Mouse (Mus musculus): ENCODE measurements around the gene Gm17657. TPM values are rescaled to one million over a fixed set of nuclear protein-coding genes. Genes with fewer than 3 reads are reported as not detected.

Gm17657 gene
- total RNA-seq, 2 experiments from 2014 or later: not detected

DNA sequence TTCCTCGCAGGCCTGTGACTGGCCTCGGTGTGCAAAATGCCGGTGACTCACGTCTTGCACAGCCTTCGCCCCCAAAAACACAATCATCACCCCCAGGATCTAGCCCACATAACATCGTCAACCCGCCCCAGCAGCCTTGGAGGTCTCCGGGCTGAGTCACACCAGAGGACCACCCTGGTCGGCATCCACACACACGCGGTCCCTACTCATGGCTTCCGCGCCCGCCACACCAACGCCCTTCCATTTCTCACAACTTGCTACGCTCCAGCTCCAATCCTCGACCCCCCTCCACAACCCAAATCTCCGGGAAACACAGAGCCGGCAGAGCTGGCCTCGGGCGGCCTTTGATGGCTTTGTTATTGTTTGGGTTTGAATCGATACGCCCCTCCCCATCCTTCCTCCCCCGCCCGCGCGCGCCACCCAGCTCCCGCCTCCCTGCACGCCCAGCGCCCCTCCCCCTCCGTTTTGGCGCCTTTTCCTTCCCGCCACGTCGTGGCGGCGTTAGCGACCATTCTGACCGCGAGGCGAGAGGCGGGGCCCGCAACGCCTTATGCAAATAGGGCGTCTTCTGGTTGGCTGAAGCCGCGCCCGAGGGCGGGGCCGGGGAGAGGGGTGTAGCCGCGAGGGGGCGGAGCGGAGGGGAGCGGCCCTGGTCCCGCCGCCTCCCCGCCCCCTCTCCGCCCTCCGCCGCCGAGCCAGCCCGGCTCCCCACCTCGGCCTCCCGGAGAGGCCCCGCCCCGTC lies 59.3 kb downstream of the Gm17657 start:
- DNase-seq (ENCODE audit: low spot score in 2 of 2): peak; percentile 95 to 97

DNA sequence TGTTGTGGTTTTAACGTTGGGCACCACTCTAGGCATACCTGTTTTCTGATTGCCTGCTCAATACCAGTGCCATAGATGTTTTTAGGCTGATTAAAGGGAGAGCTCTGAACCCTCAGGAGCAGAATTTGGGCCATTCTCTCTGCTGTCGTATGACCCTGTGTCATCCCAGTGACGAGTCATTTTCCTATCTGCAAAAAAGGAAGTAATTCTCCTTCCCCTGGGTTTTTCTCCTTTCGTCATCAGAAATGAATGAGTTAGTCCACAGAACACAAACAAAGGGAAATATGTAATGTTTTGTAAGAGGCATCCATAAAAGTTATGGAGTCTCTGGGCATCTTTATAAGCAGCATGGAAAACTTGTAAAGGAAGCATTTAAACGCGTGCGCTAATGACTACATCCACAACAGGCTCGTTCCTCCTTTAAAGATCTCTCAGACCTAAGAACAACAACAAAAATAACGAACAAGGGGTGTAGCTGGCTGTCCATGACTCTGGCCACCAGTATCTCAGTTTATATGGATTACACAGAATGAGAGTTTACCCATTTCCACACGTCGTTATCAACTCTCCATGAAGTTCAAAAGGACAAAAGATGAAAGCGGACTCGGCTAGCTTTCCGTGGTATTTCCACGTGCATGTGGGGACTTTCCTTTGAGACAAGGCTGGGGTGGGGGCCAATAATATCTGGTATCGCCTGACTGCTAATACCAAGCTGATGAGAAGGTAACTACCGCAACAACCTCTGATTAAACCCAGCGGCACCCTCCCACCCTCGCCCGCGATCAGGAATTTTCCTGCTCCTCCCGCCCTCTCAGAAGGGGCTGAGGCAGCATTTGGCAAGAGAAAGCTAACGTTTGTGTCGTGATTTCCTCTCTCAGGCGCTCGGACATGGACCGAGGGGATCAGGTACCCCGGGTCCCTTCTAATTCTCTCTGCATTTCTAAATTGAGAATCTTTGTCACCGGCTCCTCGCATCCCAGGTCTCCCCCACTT lies 60.2 kb downstream of the Gm17657 start:
- DNase-seq (ENCODE audit: low spot score in 2 of 2): peak; percentile 33 to 56

GRCm38 (mm10) chr17:29488257-29488977 lies 61.0 kb downstream of the Gm17657 start:
- DNase-seq (ENCODE audit: low spot score in 2 of 2): no peak

DNA sequence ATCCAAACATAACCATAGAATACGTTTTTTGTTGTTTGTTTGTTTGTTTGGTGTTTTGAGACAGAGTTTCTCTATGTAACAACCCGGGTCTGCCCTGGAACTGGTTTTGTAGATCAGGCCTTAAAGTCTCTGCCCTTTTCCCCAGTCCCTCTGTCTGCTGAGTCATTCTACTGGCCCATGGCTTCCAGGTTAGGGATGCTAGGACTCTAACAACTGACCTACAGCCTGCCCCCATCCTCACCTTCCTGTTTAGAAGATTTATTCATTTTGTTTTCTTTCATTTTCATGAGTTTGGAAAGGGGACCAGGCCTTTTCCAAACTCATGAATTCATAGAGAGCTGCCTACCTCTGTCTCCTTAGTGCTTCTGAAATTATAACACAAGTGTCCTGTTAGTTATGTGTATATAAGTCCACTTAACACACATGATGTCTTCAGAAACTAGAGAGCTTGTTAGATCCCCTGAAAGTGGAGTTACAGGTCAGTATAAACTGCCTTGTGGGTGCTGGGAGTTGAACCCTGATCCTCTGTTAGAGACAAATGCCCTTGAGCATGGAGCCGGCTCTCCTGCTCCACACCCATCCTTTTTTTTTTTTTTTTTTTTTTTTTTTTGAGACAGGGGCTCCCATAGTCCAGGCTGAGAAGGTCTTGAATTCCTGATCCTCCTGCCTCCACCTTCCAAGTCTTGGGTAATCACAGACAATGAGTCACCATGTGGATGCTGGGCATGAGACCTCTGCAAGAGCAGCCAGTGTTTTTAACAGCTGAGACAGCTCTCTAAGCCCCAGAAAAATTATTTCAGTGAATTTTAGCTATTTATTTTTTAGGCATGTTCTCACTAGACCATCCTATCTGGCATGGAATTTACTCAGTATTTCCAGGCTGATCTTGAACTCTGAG lies 63.9 kb downstream of the Gm17657 start:
- DNase-seq (ENCODE audit: low spot score in 2 of 2): no peak

- DNase-seq (ENCODE audit: low spot score in 2 of 2): no peak
Observed at GRCm38 (mm10) chr17:29484431-29484830, 65.0 kb downstream of the Gm17657 start.

GRCm38 (mm10) chr17:29483282-29483681 lies 66.2 kb downstream of the Gm17657 start:
- DNase-seq (ENCODE audit: low spot score in 2 of 2): no peak

GRCm38 (mm10) chr17:29482632-29483031 lies 66.8 kb downstream of the Gm17657 start:
- no peak for DNase-seq (ENCODE audit: low spot score in 2 of 2)

DNA sequence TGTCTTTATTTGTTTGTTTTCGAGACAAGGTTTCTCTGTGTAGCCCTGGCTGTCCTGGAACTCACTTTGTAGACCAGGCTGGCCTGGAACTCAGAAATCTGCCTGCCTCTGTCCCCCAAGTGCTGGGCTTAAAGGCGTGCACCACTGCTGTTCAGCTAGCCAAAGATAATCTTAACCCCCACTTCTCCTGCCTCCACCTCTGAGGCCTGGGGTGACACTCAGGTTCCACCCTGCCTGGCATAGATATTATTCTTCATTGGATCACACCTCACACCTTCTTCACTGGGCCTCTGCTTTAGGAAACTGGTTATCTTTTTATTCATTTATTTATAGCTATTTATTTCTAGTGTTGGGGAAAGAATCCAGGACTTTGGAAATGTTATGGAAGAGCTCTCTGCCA lies 69.2 kb downstream of the Gm17657 start:
- no peak for DNase-seq (ENCODE audit: low spot score in 2 of 2)

GRCm38 (mm10) chr17:29478271-29478670 lies 71.2 kb downstream of the Gm17657 start:
- no peak for DNase-seq (ENCODE audit: low spot score in 2 of 2)

- no peak for DNase-seq (ENCODE audit: low spot score in 2 of 2)
Observed at GRCm38 (mm10) chr17:29477357-29477756, 72.1 kb downstream of the Gm17657 start.

DNA sequence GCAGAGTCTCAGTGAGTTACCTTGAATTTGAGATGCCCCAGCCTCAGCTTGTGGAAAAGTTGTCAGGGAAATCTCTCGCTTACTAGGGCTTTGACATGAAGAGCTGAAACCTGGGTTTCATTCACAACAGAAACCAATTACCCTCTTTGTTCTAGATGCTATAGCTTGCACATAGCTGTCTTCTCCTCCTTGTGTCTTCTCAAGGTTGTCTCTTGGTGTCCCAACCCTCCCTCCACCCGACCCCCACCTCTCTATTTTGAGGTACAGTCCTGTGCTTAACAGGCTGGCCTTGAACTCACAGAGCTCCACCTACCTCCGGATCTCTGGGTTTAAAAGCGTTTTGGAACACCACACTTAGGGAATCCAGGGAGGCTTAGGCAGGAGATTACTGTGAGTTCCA lies 73.0 kb downstream of the Gm17657 start:
- no peak for DNase-seq (ENCODE audit: low spot score in 2 of 2)

DNA sequence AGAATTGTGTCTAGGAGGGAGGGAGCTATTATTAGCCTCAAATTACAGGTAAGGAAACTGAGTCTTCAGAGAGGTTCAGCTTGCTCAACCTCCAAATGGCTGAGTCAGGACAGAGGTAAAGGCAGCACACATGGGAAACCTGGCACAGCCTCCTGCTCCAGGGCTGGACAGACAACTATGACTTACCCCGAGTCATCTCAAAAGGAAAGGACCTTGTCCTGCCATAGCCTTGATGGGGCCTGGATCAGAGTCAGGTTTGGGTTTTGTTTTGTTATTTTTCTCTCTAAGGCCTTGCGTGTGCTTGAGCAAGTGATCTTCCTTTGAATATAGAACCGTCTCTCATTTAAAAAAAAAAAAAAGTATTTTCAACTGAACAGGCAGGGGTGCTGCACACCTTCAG lies 74.3 kb downstream of the Gm17657 start:
- DNase-seq (ENCODE audit: low spot score in 2 of 2): no peak

DNA sequence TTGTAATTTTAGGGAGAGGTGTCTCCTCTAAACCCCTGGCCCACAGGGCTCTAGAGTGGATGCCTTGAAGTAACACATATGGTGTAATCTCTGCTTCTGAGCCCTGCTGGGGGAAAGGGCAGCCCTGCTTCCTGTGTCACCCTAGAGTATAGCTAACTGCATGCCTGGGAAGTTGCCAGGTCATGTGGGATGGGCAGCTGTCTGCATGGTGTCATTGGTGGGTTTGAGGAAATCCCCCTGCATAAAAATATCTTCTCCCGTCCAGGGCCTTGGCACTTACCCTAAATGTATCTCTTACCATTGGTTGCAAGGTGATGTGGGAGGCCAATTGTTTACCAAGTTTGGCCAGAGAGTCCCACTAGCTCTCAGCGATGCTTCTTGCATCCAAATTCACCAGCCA lies 75.4 kb downstream of the Gm17657 start:
- DNase-seq (ENCODE audit: low spot score in 2 of 2): no peak

- DNase-seq (ENCODE audit: low spot score in 2 of 2): no peak
Observed at GRCm38 (mm10) chr17:29473466-29473865, 76.0 kb downstream of the Gm17657 start.

Small RNA genes lying within 50 kb of the gene (microRNA-seq; reads per million reads assigned to microRNA genes)
- gene Mir7667 (ENCODE audit: borderline number of aligned reads in 2 of 2): 0 reads per million in 2 experiments

Other genes with a start within 250 kb of the Gm17657 start
- gene Pi16, start 232.0 kb downstream of the Gm17657 start, total RNA-seq (2021): 10 to 100 TPM; 16.8 to 52.3 TPM
- 100 to 1,000 TPM; 252 to 293 TPM for gene Mtch1, start 201.7 kb downstream of the Gm17657 start, total RNA-seq (2021)
- 1 to 10 TPM; 3.7 to 9.5 TPM for gene Fgd2, start 188.7 kb downstream of the Gm17657 start, total RNA-seq (2021)
- gene Pim1, start 58.9 kb downstream of the Gm17657 start, total RNA-seq (2021): 100 to 1,000 TPM; 132 to 171 TPM
- gene Tbc1d22b, start 147 bp upstream of the Gm17657 start, total RNA-seq (2021): 10 to 100 TPM; 25.4 to 30.2 TPM
- gene Tmem217, start 2.7 kb upstream of the Gm17657 start, total RNA-seq (2021): not detected
- gene Rnf8, start 65.2 kb upstream of the Gm17657 start, total RNA-seq (2021): 10 to 100 TPM; 35.1 to 68.3 TPM
- gene Gm28043, start 65.2 kb upstream of the Gm17657 start, total RNA-seq (2021): 1 to 10 TPM; 2.3 to 3.0 TPM
- 100 to 1,000 TPM in 1 of 2 experiments, 10 to 100 TPM in 1; 76.8 to 116 TPM for gene Cmtr1, start 111.0 kb upstream of the Gm17657 start, total RNA-seq (2021)
- 10 to 100 TPM in 1 of 2 experiments, 1 to 10 TPM in 1; 6.8 to 13.3 TPM for gene Ccdc167, start 167.4 kb upstream of the Gm17657 start, total RNA-seq (2021)

All from adrenal gland, adult 18-20 months (tissue).